Mouse (Mus musculus) small intestine, adult 2 months (tissue): ENCODE measurements around the gene Abcc4.

ENCODE experiments used
- CTCF ChIP-seq: fragments of 200-500 bp; IDR thresholded peaks from 2 replicates; pipeline ENCODE4 v1.5.1; 2012; ENCODE audit warnings: low read depth, mild to moderate bottlenecking, control low read depth, inconsistent platforms, low read length, moderate library complexity, mixed read lengths; ENCODE audit not compliant: insufficient replicate concordance, insufficient read length; ENCODE audit errors: extremely low read depth
- POLR2A ChIP-seq: fragments of 200-500 bp; IDR thresholded peaks from 2 replicates; pipeline ENCODE4 v1.6.1; 2012; ENCODE audit warnings: low read depth, mild to moderate bottlenecking, control low read depth, inconsistent platforms, low read length, moderate library complexity

DNA sequence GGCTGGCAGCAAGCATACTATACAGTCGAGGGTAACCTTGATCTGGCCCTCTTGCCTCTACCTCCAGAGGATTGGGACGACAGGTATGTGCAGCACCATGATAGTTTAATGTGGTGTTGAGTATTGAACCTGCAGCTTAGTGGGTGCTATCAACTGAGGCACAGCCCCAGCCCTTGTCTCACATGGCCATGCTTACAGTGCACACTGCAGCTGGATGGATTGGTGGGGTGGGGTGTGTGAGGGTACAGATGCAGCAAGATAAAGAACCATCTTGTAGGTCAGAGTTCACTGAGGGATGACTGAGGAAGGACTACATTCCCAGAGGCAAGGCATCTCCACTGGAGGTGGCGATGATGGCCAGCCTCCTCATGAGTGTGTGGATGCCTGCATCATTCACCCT lies 174.5 kb downstream of the Abcc4 start:
- TF ChIP-seq CTCF (no peak), POLR2A (no peak)
